Mouse (Mus musculus): ENCODE measurements around the gene Lag3. TPM values are rescaled to one million over a fixed set of nuclear protein-coding genes. Genes with fewer than 3 reads are reported as not detected.

Lag3 gene
- polyA plus RNA-seq, 1 experiment from 2014 or later, result 0.64 TPM

DNA sequence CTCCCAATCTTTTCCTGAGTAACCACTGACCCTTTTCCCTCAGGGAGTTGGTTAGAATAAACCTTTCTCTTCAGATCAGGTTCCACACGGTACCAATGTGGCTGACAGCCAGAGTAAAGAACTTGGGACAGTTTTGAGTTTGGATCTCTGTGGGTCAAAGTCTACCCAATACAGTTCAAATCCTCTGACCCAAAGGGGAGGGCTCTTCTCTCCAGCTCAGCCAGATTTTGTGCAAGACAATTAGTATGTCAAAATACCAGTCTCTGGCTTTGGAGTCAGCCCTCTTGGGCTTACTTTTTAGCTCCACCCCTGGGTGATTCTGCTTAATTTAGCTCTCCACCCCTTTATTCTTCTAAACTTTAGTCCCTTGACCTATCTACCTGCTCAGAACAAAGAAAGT, 18.7 kb upstream of the Lag3 start:
- Histone ChIP-seq H3K4me1 (replicated peaks; ENCODE audit: control insufficient read depth, insufficient read depth, low read length) (peaks cover 22% of the 10 kb centered on the region), H3K4me3 (ENCODE audit: low read depth, low read length) (peak overlapping the region; percentile 94), H3K4me2 (peak overlapping the region; percentile 92), H3K9ac (ENCODE audit: low read depth, low read length) (peak overlapping the region; percentile 92; the same call in 1 of the 2 replicates), H3K9me3 (ENCODE audit: control insufficient read depth, low read length) (no peaks in the 10 kb centered on the region), H3K27me3 (replicated peaks; ENCODE audit: control insufficient read depth, insufficient read depth, low read length) (no peaks in the 10 kb centered on the region), H3K27ac (ENCODE audit: low read depth, low read length) (0 out of 2 replicates have a peak overlapping the region, but pooled peaks have one; percentile 92), H3K36me3 (ENCODE audit: control insufficient read depth, insufficient read depth, low read length) (peaks cover 17% of the 10 kb centered on the region)
- DNase-seq (ENCODE audit: low spot score) (no peak), ATAC-seq (replicated peaks; ENCODE audit: low FRiP score) (no peak)
- WGBS, result 79% methylated on average over 1 of the region's 1 CpGs

DNA sequence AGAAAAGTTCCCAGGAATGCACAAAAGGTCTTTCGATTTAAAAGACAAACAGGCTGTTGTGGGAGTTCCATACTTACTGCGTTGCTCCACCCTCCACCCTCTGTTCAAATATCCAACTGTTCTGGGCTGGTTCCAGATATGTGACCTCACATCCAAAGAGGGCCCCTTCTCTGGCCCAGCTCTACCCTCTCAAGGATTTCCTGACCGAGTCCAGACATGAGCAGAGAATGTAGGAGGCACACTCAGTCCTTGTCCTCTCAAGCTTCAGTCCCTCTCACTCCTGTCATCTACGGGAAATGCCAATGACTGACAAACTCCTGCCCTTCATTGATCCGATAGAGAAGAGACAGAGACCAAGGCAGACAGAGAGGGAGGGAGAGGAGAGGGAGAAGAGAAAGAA, 14.4 kb upstream of the Lag3 start:
- Histone ChIP-seq H3K27me3 (replicated peaks; ENCODE audit: control insufficient read depth, insufficient read depth, low read length) (no peaks in the 10 kb centered on the region), H3K27ac (ENCODE audit: low read depth, low read length) (peak overlapping the region; percentile 23; the same call in 1 of the 2 replicates), H3K9me3 (ENCODE audit: control insufficient read depth, low read length) (no peaks in the 10 kb centered on the region), H3K4me1 (replicated peaks; ENCODE audit: control insufficient read depth, insufficient read depth, low read length) (peaks cover 19% of the 10 kb centered on the region), H3K9ac (ENCODE audit: low read depth, low read length) (no peak overlapping the region), H3K4me2 (peak overlapping the region; percentile 28; the same call in 1 of the 2 replicates), H3K4me3 (ENCODE audit: low read depth, low read length) (no peak overlapping the region), H3K36me3 (ENCODE audit: control insufficient read depth, insufficient read depth, low read length) (no peaks in the 10 kb centered on the region)
- 42% methylated on average over 5 of the region's 5 CpGs for WGBS
- ATAC-seq (replicated peaks; ENCODE audit: low FRiP score) (no peak), DNase-seq (ENCODE audit: low spot score) (no peak)

DNA sequence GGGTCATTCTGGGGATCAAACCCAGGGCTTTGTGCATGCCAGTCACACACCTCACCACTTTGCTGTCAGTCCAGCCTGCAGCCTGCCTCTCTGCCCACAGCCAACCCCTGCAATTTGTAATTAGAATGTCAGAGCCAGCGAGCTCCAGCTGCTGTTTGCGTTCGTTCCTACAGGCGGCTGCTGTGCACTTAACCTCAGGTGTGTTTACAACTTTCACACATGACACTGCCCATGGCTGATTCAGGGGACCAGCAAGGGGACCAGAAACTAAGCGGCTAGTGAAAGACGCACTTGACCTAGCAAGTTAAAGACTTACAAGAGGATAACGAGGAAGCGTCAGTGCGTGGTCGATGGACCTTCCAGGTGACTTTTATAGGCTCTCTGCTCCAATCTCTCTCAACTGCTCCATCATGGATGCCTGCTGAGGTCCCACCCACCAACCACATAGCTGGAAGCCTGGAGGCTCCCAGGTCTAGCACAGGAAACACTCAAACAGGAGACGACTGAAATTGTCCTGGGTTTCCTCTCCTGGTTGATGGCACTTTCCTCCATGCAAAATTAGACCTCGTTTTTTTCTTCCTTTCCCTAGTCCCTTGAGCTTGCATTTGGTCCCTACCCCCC, 13.8 kb upstream of the Lag3 start:
- H3K9ac ChIP-seq (ENCODE audit: low read depth, low read length), result no peak overlapping the region
- H3K4me3 ChIP-seq (ENCODE audit: low read depth, low read length), result no peak overlapping the region

DNA sequence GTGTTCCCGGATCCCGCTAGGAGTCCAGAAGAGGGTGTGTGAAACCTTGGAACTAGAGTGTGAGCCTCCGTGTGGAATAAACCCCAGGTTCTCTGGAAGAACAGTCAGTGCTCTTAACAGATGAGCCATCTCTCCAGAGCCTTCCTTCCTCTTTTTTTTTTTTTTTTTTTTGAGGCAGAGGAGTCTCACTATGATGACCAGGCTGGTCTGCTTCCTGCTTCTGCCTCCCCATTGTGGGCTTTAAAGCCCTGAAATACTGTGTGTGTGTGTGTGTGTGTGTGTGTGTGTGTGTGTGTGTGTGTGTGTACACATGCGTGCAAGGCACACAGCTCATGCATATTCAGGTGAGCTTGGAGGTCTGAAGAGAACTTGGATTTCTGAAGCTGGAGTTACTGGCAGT, 10.0 kb upstream of the Lag3 start:
- Histone ChIP-seq H3K27ac (ENCODE audit: low read depth, low read length) (no peak overlapping the region), H3K9me3 (ENCODE audit: control insufficient read depth, low read length) (no peaks in the 10 kb centered on the region), H3K4me1 (replicated peaks; ENCODE audit: control insufficient read depth, insufficient read depth, low read length) (peaks cover 27% of the 10 kb centered on the region), H3K27me3 (replicated peaks; ENCODE audit: control insufficient read depth, insufficient read depth, low read length) (peaks cover 20% of the 10 kb centered on the region), H3K36me3 (ENCODE audit: control insufficient read depth, insufficient read depth, low read length) (no peaks in the 10 kb centered on the region), H3K4me3 (ENCODE audit: low read depth, low read length) (no peak overlapping the region), H3K4me2 (no peak overlapping the region), H3K9ac (ENCODE audit: low read depth, low read length) (no peak overlapping the region)
- WGBS, result 49% methylated on average over 4 of the region's 4 CpGs
- ATAC-seq (replicated peaks; ENCODE audit: low FRiP score), result no peak
- no peak for DNase-seq (ENCODE audit: low spot score)

More for the DNA sequence above, 13.8 kb upstream of the Lag3 start:
- Histone ChIP-seq H3K4me2 (peak overlapping the region; percentile 28; the same call in 1 of the 2 replicates), H3K9me3 (ENCODE audit: control insufficient read depth, low read length) (no peaks in the 10 kb centered on the region), H3K4me1 (replicated peaks; ENCODE audit: control insufficient read depth, insufficient read depth, low read length) (peaks cover 23% of the 10 kb centered on the region), H3K27me3 (replicated peaks; ENCODE audit: control insufficient read depth, insufficient read depth, low read length) (no peaks in the 10 kb centered on the region; the same call in 1 of the 2 replicates), H3K27ac (ENCODE audit: low read depth, low read length) (no peak overlapping the region), H3K36me3 (ENCODE audit: control insufficient read depth, insufficient read depth, low read length) (no peaks in the 10 kb centered on the region)
- DNase-seq (ENCODE audit: low spot score), result no peak
- no peak for ATAC-seq (replicated peaks; ENCODE audit: low FRiP score)
- 39% methylated on average over 12 of the region's 12 CpGs for WGBS

DNA sequence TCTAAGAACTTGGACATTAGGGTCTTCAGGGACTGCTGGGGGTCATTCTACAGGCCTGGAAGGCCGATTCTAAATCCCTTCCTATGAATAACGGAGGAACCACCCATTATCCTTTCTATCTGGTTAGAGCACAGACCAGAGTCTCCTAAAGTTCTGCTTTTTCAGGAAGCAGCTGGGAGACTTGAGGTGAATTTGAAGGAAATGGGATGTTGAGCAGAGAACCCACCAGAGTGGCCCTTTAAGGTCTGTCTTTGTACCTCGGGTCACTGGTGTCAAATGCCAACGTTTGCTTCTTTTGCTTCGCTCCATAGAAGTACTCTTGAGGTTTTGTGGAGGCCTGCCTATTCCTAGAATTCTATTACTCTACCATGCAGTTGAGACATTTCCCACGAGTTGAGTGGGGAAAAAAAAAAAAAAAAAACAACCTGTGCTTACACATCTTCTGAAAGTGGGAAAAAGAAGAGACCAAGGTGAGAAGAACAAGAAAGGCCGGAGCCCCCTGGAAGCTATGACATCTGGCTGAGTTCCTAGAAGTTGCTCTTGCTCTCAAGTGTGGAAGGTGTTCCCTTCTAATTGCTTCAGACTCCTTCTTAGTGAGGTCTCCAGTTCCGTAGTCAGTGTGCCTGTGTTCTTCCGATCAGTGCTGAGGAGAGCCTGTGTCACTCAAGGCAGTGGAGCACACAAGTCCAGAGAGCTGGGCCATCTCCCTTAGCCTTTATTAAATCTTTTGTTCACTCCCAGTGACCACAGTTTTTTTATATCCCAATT, 9.0 kb upstream of the Lag3 start:
- no peak for DNase-seq (ENCODE audit: low spot score)
- peak overlapping the region; percentile 40 for H3K4me2 ChIP-seq
- H3K9me3 ChIP-seq (ENCODE audit: control insufficient read depth, low read length), result no peaks in the 10 kb centered on the region
- H3K27me3 ChIP-seq (replicated peaks; ENCODE audit: control insufficient read depth, insufficient read depth, low read length), result peaks cover 30% of the 10 kb centered on the region
- peak overlapping the region; percentile 1; the same call in 1 of the 2 replicates for H3K9ac ChIP-seq (ENCODE audit: low read depth, low read length)
- WGBS, result 33% methylated on average over 9 of the region's 9 CpGs
- no peaks in the 10 kb centered on the region for H3K36me3 ChIP-seq (ENCODE audit: control insufficient read depth, insufficient read depth, low read length)
- no peak for ATAC-seq (replicated peaks; ENCODE audit: low FRiP score)
- H3K4me1 ChIP-seq (replicated peaks; ENCODE audit: control insufficient read depth, insufficient read depth, low read length), result peaks cover 26% of the 10 kb centered on the region
- no peak overlapping the region for H3K4me3 ChIP-seq (ENCODE audit: low read depth, low read length)
- peak overlapping the region; percentile 74 for H3K27ac ChIP-seq (ENCODE audit: low read depth, low read length)

DNA sequence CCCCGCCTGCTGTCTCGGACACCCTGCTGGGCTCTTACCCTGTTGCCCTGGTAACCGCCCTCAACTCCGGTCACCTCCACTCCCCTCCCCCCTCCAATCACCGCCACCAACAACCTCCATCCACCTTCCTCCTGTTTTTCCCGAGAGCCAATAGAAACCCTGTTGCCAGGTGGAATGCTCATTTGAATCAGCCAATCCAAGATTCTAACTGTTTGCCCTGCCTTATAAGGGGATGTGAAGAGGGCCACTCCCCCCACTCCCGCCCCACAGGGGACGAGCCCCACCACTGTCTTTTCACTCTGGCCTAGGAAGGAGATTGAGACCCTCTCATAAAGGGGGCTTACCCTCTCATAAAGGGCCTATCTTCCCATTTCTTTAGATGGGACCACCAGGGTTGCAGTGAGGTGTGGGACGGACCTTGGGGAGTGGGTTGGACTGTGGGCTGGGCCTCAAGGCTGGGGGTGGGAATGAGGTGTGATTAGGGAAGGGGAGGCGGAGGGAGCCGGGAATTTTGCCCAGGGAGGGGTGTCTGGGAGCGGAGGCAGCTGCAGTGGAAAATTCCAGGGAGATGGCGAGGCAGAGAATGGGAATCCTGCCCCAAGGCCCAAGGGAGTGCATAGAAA, 8.3 kb upstream of the Lag3 start, which contains the start of gene Ptms:
Ptms (minus strand) TSS at position 409 of the 623 bp plus-strand sequence.
- peak within 1 kb of the TSS; percentile 1; the same call in 1 of the 2 replicates for H3K9ac ChIP-seq (ENCODE audit: low read depth, low read length)
- ATAC-seq (replicated peaks; ENCODE audit: low FRiP score) (peak; percentile 67), DNase-seq (ENCODE audit: low spot score) (peak; percentile 80)
- H3K27ac ChIP-seq (ENCODE audit: low read depth, low read length), result peak within 1 kb of the TSS; percentile 74
- H3K4me1 ChIP-seq (replicated peaks; ENCODE audit: control insufficient read depth, insufficient read depth, low read length), result peaks cover 27% of the 10 kb centered on the region
- peak within 1 kb of the TSS; percentile 44 for H3K4me2 ChIP-seq
- H3K4me3 ChIP-seq (ENCODE audit: low read depth, low read length), result no peak within 1 kb of the TSS
- H3K36me3 ChIP-seq (ENCODE audit: control insufficient read depth, insufficient read depth, low read length), result no peaks in the 10 kb centered on the region
- H3K27me3 ChIP-seq (replicated peaks; ENCODE audit: control insufficient read depth, insufficient read depth, low read length), result peaks cover 37% of the 10 kb centered on the region
- 11% methylated on average over 13 of the region's 13 CpGs for WGBS
- no peaks in the 10 kb centered on the region for H3K9me3 ChIP-seq (ENCODE audit: control insufficient read depth, low read length)

DNA sequence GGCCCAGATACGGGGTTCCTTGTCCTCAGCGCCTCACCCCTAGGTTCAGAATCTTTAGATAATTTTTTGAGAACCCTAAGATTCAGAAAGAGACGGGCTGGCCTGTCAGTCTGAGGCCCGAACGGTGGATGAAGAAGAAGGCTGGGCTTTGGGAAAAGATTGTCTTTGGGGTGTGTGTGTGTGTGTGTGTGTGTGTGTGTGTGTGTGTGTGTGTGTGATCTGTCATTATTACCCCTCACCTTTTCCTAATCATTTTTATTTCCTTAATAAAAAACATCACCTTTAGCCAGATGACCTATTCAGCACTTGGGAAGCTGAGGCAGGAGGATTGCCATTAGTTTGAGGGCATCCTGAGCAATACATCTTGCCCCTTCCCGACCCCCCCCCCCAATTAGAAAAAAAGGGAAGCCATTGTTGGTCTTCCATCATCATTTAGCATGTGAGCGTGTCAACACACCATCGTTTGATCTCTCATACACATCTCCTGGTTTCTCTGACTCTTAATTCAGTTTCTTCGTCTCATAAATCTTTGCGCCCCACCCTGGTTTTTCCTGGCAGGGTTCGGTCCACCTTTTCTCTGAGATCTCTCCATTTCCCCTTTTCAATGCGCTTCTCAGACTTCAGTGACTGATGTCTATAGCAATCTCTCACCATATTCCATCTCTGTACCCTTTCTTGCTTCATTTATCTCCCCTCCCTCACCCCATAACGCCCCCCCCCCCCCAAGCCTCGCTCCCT, 7.6 kb upstream of the Lag3 start:
- Histone ChIP-seq H3K27me3 (replicated peaks; ENCODE audit: control insufficient read depth, insufficient read depth, low read length) (peaks cover 43% of the 10 kb centered on the region), H3K36me3 (ENCODE audit: control insufficient read depth, insufficient read depth, low read length) (peaks cover under 1% of the 10 kb centered on the region; the same call in 1 of the 2 replicates), H3K4me2 (peak overlapping the region; percentile 95), H3K27ac (ENCODE audit: low read depth, low read length) (peak overlapping the region; percentile 96), H3K4me1 (replicated peaks; ENCODE audit: control insufficient read depth, insufficient read depth, low read length) (peaks cover 27% of the 10 kb centered on the region), H3K9ac (ENCODE audit: low read depth, low read length) (no peak overlapping the region; the same call in 1 of the 2 replicates), H3K4me3 (ENCODE audit: low read depth, low read length) (no peak overlapping the region), H3K9me3 (ENCODE audit: control insufficient read depth, low read length) (no peaks in the 10 kb centered on the region)
- DNase-seq (ENCODE audit: low spot score) (no peak), ATAC-seq (replicated peaks; ENCODE audit: low FRiP score) (no peak)
- WGBS, result 23% methylated on average over 14 of the region's 14 CpGs

DNA sequence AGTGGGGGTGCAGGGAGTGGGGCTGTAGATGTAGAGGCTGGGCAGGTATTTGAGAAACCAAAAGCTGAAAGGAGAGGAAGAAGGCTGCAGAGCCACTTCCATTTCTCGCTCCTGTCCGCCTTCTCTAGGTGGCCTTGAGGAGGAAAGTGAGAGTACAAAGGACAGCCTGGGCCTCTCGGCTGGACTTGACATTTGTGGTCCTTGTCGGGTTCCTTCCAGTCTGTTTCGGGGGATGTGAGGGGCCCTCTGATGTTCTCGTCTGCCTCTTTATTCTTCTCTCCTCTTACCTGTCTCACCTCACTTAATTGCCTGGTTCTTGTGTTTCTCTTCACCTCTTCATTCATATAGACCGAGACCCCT, 6.8 kb upstream of the Lag3 start:
- H3K27me3 ChIP-seq (replicated peaks; ENCODE audit: control insufficient read depth, insufficient read depth, low read length), result peaks cover 43% of the 10 kb centered on the region

More for the DNA sequence above, 6.8 kb upstream of the Lag3 start:
- DNase-seq (ENCODE audit: low spot score) (no peak), ATAC-seq (replicated peaks; ENCODE audit: low FRiP score) (no peak; the same call in 1 of the 2 replicates)
- Histone ChIP-seq H3K36me3 (ENCODE audit: control insufficient read depth, insufficient read depth, low read length) (peaks cover 2% of the 10 kb centered on the region; the same call in 1 of the 2 replicates), H3K4me2 (peak overlapping the region; percentile 95), H3K4me1 (replicated peaks; ENCODE audit: control insufficient read depth, insufficient read depth, low read length) (peaks cover 30% of the 10 kb centered on the region), H3K9ac (ENCODE audit: low read depth, low read length) (peak overlapping the region; percentile 86; the same call in 1 of the 2 replicates), H3K9me3 (ENCODE audit: control insufficient read depth, low read length) (no peaks in the 10 kb centered on the region), H3K27ac (ENCODE audit: low read depth, low read length) (peak overlapping the region; percentile 96), H3K4me3 (ENCODE audit: low read depth, low read length) (peak overlapping the region; percentile 88)
- WGBS, result 13% methylated on average over 7 of the region's 7 CpGs

All from liver, embryonic 11.5 days (tissue).